Mouse (Mus musculus) embryo, embryonic 11 days (tissue): Measurements from ENCODE around the gene Ankrd61.

ENCODE experiments used
- DNase-seq: peaks from one replicate; pipeline ENCODE4 v3.0.0-alpha.2; 2015

Gene Ankrd61

DNA sequence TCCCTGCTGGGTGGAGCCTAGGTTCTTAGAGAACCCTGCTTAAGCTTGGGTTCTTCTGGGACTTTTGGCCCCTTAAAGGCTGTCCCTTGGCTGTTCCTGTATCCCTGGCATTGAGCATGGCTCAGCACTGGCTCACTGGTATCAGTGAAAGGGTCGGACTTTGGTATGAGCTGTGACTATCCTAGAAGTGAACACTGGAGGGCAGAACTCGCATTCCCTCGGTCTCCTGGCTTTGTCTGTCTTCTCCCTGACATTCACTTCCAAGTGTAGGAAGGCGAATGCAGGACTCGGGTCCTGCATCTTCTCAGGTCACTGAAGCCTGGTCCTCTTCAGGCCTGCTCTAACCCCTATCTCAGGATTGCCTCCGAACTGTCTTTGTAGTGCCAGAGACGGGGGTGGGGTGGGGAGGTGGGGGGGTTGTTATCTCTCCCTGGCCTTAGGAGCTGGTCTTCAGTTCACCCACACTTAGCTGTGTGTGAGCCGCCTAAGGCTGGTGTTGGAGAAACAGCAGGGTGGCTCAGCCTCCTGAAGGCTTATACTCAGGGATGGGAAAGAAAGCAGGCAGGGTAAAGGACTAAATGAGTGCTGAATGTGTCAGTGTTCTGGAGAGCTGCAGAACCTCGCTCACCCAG is 5.1 kb downstream of the Ankrd61 start:
- no peak for DNase-seq

DNA sequence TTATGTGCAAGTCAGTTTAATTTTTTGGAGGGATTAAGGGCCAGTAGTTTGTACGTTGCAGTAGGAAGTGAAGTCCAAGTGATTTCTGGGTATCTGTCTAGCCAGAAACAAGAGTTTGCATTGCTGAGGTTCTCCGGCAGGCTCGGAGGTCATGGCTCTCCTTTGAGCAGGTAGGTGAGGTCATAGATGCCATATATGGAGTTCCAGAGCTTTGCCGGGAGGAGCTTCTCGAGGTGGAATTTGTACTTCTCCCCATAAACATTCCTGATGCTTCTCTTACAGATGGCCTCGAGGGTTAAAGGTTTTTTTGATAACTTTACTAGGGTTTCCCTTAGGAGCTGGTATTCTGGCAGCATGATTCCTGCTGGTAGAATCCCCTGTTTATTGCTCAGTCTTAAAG is 6.7 kb downstream of the Ankrd61 start:
- no peak for DNase-seq

DNA sequence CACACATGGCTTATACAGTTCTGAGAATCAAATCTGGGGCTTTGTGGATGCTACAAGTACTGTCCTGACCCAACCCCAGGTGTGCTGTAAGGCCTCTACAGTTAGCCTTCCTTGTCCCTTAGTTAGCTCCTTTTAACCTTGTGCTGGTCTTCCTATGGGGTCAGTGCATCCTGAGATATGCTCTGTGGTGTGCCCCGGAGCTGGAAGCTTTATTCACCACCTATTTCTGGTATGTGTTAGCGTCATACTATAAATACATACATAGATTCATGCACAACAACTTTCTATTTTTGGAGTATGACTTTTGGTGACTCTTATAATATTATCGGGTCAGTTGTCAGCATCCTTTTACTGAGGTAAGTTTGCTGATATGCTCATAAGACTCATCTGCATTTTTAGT is 12.2 kb downstream of the Ankrd61 start:
- DNase-seq, result no peak

DNA sequence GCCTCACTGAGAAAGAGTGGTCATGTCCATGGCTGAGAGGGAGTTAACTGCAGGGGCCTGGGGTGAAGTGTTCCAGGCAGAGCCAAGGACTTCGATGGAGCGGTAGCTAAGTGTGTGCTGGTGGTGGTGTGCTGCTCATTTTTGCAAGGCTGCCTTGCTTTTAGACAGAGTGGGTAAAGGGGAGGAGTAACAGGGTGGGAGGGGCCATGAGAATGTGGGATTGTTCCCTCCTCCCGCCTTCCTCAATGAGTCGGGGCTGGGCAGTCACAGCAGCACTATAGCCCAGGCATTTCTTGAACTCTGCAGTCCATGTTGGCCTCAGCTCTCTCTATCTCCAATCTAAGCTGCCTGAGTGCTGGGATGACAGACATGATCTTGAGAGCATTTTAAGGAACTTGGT is 22.9 kb downstream of the Ankrd61 start:
- DNase-seq, result no peak

DNA sequence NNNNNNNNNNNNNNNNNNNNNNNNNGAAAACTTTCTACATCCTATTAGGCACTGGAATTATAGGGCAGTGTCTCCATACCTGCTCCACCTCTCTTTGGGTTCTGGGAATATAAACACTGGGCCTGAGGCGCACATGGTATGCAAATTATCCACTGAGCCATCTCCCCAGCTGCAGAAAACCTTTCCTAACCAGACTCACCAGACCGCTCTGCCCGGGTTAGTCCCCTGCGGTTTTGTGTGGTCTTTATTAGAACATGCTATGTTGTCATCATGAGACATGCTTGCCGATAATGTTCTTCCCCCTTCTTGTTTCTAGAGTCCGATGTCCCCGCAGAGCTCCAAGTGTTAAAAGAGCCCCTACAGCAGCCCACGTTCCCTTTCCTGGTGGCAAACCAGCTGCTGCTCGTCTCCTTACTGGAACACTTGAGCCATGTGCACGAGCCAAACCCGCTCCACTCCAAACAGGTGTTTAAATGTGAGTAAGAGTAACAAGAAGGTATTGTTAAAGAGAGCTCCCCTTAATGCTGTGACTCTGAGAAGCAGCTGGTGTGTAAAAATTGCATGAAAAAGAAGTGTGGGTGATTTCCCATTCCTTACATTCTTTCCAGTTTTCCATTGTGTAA is 25.8 kb downstream of the Ankrd61 start:
- no peak for DNase-seq
